Mouse (Mus musculus) intestine, embryonic 15.5 days (tissue): ENCODE data around the gene Agxt2. TPM values are rescaled to one million over a fixed set of nuclear protein-coding genes. Genes with fewer than 3 reads are reported as not detected.
A peak's percentile ranks its signal among the peaks of the same experiment; 100 is the strongest.

Experiments used
- ATAC-seq: fragments of 200-750 bp; cut with Nextera tagmentation; 2 replicates; pipeline ENCODE4 v1.8.0; 2017; ENCODE audit warnings: moderate TSS enrichment, moderate library complexity
- H3K27ac ChIP-seq: fragments of 300-500 bp; sonication (generic); 2 replicates; pipeline ENCODE4 v1.5.1; 2015; ENCODE audit warnings: mild to moderate bottlenecking, inconsistent platforms
- H3K27me3 ChIP-seq: fragments of 300-500 bp; sonication (generic); replicated peaks from 2 replicates; pipeline ENCODE4 v1.6.1; 2015; ENCODE audit warnings: inconsistent platforms
- H3K36me3 ChIP-seq: fragments of 300-500 bp; sonication (generic); 2 replicates; pipeline ENCODE4 v1.6.1; 2015; ENCODE audit warnings: inconsistent platforms
- H3K4me1 ChIP-seq: fragments of 300-500 bp; sonication (generic); replicated peaks from 2 replicates; pipeline ENCODE4 v1.6.1; 2015; ENCODE audit warnings: inconsistent platforms
- H3K4me2 ChIP-seq: fragments of 300-500 bp; sonication (generic); replicated peaks from 2 replicates; pipeline ENCODE4 v1.6.1; 2015; ENCODE audit warnings: mild to moderate bottlenecking, inconsistent platforms
- H3K4me3 ChIP-seq: fragments of 300-500 bp; sonication (generic); replicated peaks from 2 replicates; pipeline ENCODE4 v1.5.1; 2015; ENCODE audit warnings: inconsistent platforms
- H3K9ac ChIP-seq: fragments of 300-500 bp; sonication (generic); 2 replicates; pipeline ENCODE4 v1.6.1; 2015; ENCODE audit warnings: inconsistent platforms
- H3K9me3 ChIP-seq: fragments of 300-500 bp; sonication (generic); 2 replicates; pipeline ENCODE4 v1.6.1; 2016; ENCODE audit warnings: inconsistent platforms
- WGBS: fragments of 180-500 bp; shearing (Covaris S2); methylation state at CpG from one replicate; pipeline ENCODE4 v1.1.7; 2015; 5-methylcytosine and 5-hydroxymethylcytosine counted together
- polyA plus RNA-seq: library from polyadenylated mRNA; unstranded; fragments of >200 nt; fragmentation: Nextera tagmentation; extraction: Ambion mirVana; gene quantifications from 2 replicates; pipeline ENCODE4 v1.2.1, GENCODE M21; 2015

Gene Agxt2
- polyA plus RNA-seq, result 0.11 and 0.46 TPM in 2 replicates

DNA sequence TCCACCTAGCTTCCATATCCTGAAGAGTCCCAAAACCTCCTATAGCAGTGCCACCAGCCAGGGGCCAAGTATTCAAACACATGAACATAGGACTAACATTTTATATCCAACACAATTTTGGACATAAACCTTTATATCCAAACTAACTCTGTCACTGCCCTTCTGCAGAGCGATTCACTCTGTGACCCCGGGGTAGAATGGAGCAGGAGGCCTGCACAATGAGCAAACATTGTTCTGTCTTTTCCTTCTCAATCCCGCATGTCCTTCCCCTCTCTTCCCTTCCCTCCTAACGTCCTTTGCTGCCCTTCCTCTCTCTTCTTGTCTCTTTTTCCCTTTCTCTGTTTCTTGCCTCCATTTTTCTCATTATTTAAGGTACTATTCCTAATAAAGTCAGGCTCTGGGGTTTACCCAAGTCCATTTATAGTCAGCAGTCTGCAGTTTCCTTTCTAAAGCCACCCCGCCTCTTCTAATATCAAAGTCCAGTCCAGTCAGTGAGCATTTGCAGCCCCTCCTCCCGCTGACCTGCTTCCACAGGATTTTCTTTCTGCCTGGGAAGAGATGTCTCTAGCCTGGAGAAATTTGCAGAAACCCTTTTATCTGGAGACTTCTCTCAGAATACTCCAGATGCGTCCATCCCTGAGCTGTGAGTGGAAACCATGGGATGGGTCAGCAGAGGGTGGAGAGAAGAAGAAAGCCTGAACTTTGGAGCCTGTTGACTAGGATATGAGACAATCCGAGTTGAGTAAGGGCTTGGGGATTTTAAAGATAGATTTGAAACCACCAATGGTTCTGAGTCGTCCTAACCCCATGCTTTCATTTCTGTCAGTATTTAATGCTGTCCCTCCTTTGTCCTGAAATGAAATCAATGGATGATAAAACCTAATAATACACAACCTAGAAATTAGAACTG lies at the start of gene Agxt2:
Gene Agxt2, plus strand, starts transcription at position 494 of the 910 bp plus-strand sequence.
- H3K9ac ChIP-seq, result no peak within 1 kb of the TSS
- no peaks in the 10 kb centered on the region for H3K27me3 ChIP-seq
- no peaks in the 10 kb centered on the region for H3K4me1 ChIP-seq
- H3K36me3 ChIP-seq, result no peaks in the 10 kb centered on the region
- no peak within 1 kb of the TSS for H3K4me3 ChIP-seq
- WGBS, result 60% methylated on average over 9 of the region's 9 CpGs
- ATAC-seq, result peak; percentile 95
- H3K4me2 ChIP-seq, result no peak within 1 kb of the TSS
- H3K27ac ChIP-seq, result no peak within 1 kb of the TSS
- H3K9me3 ChIP-seq, result no peaks in the 10 kb centered on the region

- H3K27me3 ChIP-seq, result no peaks in the 10 kb centered on the region
- ATAC-seq, result no peak
- H3K4me3 ChIP-seq, result no peak overlapping the region
- no peaks in the 10 kb centered on the region for H3K9me3 ChIP-seq
- H3K36me3 ChIP-seq, result no peaks in the 10 kb centered on the region
- no peaks in the 10 kb centered on the region for H3K4me1 ChIP-seq
- 48% methylated on average over 5 of the region's 5 CpGs for WGBS
- no peak overlapping the region for H3K9ac ChIP-seq
- no peak overlapping the region for H3K4me2 ChIP-seq
- H3K27ac ChIP-seq, result no peak overlapping the region
Observed at GRCm38 (mm10) chr15:10311826-10312225, 46.5 kb upstream of the Agxt2 start.

DNA sequence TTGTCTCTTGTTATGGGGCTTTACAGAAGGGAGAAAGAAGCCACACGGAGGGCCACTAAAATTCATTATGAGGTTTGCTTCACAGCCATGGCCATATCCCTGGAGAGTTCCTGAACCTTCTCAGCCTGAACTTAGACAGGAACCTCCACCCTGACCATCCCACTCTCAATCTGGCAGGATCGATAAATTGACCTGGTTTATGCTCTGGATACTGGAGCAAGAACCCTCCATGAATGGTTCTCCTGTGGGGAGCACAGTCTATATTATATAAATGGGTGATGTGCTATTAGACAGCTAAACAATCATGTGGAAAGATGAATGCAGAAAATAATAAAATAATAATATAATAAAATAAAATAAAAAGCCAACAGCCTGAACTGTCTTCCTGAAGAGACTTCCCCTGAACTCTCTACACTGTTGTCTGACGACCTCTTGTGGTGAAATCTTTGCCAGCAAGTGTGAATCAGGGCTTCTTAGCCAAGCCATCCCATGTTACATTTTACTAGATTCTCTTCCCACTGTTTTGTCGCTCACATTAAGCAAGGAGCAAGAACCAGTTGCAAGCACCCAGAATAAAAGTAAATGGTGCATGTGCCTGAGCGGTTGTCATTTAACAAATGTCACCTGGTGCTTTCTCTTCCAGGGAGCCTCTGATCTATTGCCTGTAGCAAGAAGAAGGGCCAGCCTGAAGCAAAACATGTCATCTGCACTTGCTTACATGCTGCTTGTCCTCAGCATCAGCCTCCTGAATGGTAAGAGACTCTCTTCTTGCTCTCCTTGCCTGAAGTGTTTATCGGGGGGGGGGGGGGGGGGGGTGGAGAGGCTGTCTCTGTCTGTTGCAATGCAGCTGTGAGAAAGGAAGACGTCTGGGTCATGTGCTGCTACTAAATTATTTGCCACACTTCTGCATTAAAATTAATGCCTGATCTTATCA lies 44.5 kb upstream of the Agxt2 start:
- H3K4me3 ChIP-seq, result no peak overlapping the region
- no peak overlapping the region for H3K9ac ChIP-seq
- no peaks in the 10 kb centered on the region for H3K36me3 ChIP-seq
- no peaks in the 10 kb centered on the region for H3K27me3 ChIP-seq
- no peaks in the 10 kb centered on the region for H3K4me1 ChIP-seq
- no peak for ATAC-seq
- WGBS, result 44% methylated on average over 7 of the region's 7 CpGs
- H3K4me2 ChIP-seq, result no peak overlapping the region
- H3K9me3 ChIP-seq, result no peaks in the 10 kb centered on the region
- no peak overlapping the region for H3K27ac ChIP-seq

GRCm38 (mm10) chr15:10325080-10325479 lies 33.3 kb upstream of the Agxt2 start, which contains the start of gene Gm21973:
Gene Gm21973 (plus strand): TSS chr15:10325380.
- Histone ChIP-seq H3K9me3 (no peaks in the 10 kb centered on the region), H3K9ac (no peak within 1 kb of the TSS), H3K36me3 (no peaks in the 10 kb centered on the region), H3K4me1 (no peaks in the 10 kb centered on the region), H3K4me3 (no peak within 1 kb of the TSS), H3K27ac (no peak within 1 kb of the TSS), H3K27me3 (no peaks in the 10 kb centered on the region), H3K4me2 (no peak within 1 kb of the TSS)
- ATAC-seq, result no peak
- 91% methylated on average over 2 of the region's 2 CpGs for WGBS

- H3K9me3 ChIP-seq, result no peaks in the 10 kb centered on the region
- no peak for ATAC-seq
- WGBS, result 76% methylated on average over 3 of the region's 3 CpGs
- H3K9ac ChIP-seq, result no peak overlapping the region
- H3K27me3 ChIP-seq, result no peaks in the 10 kb centered on the region
- H3K27ac ChIP-seq, result no peak overlapping the region
- no peaks in the 10 kb centered on the region for H3K36me3 ChIP-seq
- no peak overlapping the region for H3K4me2 ChIP-seq
- no peak overlapping the region for H3K4me3 ChIP-seq
- no peaks in the 10 kb centered on the region for H3K4me1 ChIP-seq
Observed at GRCm38 (mm10) chr15:10330626-10331025, 27.7 kb upstream of the Agxt2 start.

DNA sequence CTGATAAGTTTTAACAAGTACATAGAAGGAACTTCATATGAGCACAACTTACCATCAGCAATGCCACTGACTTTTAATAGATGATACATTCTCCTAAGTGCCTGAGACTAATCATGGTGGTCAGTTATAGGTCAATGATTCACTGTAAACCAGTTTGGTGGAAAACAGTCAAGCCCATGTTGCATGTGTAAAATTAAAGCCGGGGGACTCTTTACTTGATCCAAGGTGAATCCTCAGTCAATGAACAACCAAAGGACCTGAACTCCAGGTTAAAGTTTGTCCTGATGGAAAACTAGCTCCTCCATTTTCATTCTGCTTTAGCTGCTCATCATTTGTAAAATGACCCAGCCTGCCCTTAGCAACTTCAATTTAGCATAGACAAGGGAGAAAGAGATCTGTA lies 25.8 kb upstream of the Agxt2 start:
- Histone ChIP-seq H3K36me3 (no peaks in the 10 kb centered on the region), H3K27me3 (no peaks in the 10 kb centered on the region), H3K27ac (no peak overlapping the region), H3K9ac (no peak overlapping the region), H3K9me3 (no peaks in the 10 kb centered on the region), H3K4me1 (no peaks in the 10 kb centered on the region), H3K4me3 (no peak overlapping the region), H3K4me2 (no peak overlapping the region)
- 82% methylated on average over 1 of the region's 1 CpGs for WGBS
- no peak for ATAC-seq

DNA sequence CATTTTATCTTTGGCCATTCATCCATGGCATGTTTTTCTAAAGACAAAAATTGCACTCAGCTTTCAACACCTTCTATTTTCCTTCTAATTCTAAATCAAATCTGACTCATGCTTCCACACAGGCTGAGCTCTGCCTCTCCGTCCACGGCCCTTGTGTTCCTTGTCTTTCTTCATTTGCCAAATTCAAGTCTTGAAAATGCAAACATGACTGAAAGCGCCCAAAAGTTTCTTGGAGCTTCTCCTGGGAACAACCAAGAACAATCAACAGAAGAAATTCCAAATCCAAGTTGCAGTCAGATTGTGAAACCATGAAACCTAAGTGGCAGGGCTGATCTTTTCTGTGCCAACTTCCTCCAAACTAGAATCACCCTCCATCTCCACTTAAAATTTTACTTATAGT lies 19.7 kb upstream of the Agxt2 start:
- Histone ChIP-seq H3K9ac (no peak overlapping the region), H3K4me2 (no peak overlapping the region), H3K4me3 (no peak overlapping the region), H3K27me3 (no peaks in the 10 kb centered on the region), H3K9me3 (no peaks in the 10 kb centered on the region), H3K4me1 (no peaks in the 10 kb centered on the region), H3K27ac (no peak overlapping the region), H3K36me3 (no peaks in the 10 kb centered on the region)
- ATAC-seq, result no peak
- WGBS, result 88% methylated on average over 3 of the region's 3 CpGs

DNA sequence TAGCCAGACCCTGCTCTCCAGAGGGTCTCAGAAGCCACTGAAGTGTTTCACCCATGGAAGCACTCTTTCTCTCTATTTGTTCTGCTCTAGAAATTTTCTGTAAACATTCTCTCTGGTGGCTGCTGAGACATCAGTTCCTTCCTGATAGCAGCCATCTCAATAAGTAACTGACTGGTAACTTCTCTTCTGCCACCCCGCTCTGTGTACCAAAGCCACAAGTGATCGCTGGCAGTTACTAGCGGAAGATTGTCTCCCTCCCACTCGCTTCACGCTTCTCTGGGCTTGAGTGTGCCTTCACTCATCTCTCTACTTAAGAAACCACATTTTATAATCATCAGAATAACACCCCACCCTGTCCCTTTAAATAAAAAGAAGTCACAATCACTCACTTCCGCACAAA lies 11.3 kb upstream of the Agxt2 start:
- no peak for ATAC-seq
- 91% methylated on average over 6 of the region's 6 CpGs for WGBS
- Histone ChIP-seq H3K9me3 (no peaks in the 10 kb centered on the region), H3K4me3 (no peak overlapping the region), H3K27ac (no peak overlapping the region), H3K9ac (no peak overlapping the region), H3K4me1 (no peaks in the 10 kb centered on the region), H3K27me3 (no peaks in the 10 kb centered on the region), H3K4me2 (no peak overlapping the region), H3K36me3 (no peaks in the 10 kb centered on the region)

- Histone ChIP-seq H3K27ac (no peak overlapping the region), H3K27me3 (no peaks in the 10 kb centered on the region), H3K4me1 (no peaks in the 10 kb centered on the region), H3K9ac (no peak overlapping the region), H3K36me3 (no peaks in the 10 kb centered on the region), H3K4me2 (no peak overlapping the region), H3K4me3 (no peak overlapping the region), H3K9me3 (no peaks in the 10 kb centered on the region)
- WGBS, result 94% methylated on average over 2 of the region's 2 CpGs
- no peak for ATAC-seq
Observed at GRCm38 (mm10) chr15:10366331-10366730, 8.0 kb downstream of the Agxt2 start.

GRCm38 (mm10) chr15:10375404-10375803 lies 17.1 kb downstream of the Agxt2 start:
- H3K9ac ChIP-seq, result no peak overlapping the region
- no peaks in the 10 kb centered on the region for H3K4me1 ChIP-seq
- 45% methylated on average over 3 of the region's 3 CpGs for WGBS
- H3K27me3 ChIP-seq, result no peaks in the 10 kb centered on the region
- H3K9me3 ChIP-seq, result no peaks in the 10 kb centered on the region
- no peak overlapping the region for H3K27ac ChIP-seq
- no peaks in the 10 kb centered on the region for H3K36me3 ChIP-seq
- no peak overlapping the region for H3K4me2 ChIP-seq
- ATAC-seq, result no peak
- no peak overlapping the region for H3K4me3 ChIP-seq

DNA sequence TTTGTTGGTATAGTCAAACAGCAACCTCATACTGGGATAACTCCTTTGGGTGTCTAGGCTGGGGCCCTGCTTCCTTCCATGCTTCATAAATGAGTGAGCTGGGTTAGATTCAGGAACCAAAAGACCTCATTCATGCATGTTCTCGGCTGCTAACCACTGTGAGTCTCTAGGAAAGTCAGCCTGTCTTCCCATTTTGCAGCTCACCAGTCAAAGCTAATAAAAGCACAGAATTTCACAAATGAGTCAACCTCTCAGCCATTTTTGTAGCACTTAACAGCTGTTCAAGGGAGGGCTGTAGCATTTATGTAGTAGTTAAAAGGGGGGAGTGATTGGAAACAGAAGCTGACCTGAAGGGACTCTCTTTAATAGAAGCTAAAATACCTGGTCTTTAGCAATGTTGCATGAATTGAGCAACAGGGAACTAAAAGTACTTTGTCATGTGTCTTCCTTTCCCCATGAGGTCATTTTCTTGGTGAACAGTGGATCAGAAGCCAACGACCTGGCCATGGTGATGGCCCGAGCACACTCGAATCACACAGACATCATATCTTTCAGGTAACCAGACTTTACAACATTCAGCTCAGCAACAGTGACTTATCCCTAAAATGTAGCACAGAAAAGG lies 20.1 kb downstream of the Agxt2 start:
- H3K9me3 ChIP-seq, result no peaks in the 10 kb centered on the region
- ATAC-seq, result no peak
- 87% methylated on average over 4 of the region's 4 CpGs for whole genome bisulfite sequencing
- no peak overlapping the region for H3K4me2 ChIP-seq
- H3K4me3 ChIP-seq, result no peak overlapping the region
- no peaks in the 10 kb centered on the region for H3K36me3 ChIP-seq
- no peak overlapping the region for H3K27ac ChIP-seq
- H3K4me1 ChIP-seq, result no peaks in the 10 kb centered on the region
- no peaks in the 10 kb centered on the region for H3K27me3 ChIP-seq
- H3K9ac ChIP-seq, result no peak overlapping the region
